Mouse (Mus musculus): ENCODE results near the gene Smad6.

Gene Smad6

GRCm38 (mm10) chr9:64022562-64023366 lies 905 bp upstream of the Smad6 start:
- intact Hi-C loops (cut with DNase I), result loop anchor here (5.0 kb wide), 1 partner anchor 105 kb away; no protein-coding TSS in a partner anchor

DNA sequence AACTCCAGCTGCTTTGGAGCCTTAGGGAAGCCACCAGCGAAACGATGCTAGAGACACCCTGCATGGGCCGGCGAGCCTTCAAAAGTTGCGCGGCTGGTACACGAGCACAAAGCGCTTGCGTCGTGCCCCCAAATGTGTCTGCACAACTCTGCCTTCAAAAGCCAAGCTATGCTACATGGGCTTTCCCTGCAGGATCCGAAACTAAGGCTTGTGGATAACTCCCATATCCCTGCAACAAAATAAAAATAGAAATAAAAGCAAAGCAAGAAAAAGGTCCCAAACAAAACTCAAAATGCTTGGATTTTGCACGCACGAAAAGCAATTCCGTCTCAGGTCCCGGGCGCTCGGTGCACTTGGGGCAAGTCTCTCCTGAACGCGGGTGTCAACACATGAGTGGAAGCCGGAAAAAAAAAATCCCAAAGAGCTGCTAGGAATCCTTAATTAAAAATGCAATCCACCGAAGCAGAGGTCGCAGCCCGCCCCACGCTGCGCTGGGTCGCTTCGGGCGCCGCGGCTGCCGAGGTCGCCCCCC lies 474 bp downstream of the Smad6 start:
- intact Hi-C loops (cut with DNase I), result loop anchor here (2.0 to 5.0 kb wide), 2 partner anchors 63 to 104 kb away; no protein-coding TSS in a partner anchor

GRCm38 (mm10) chr9:64020606-64021318 lies 1.1 kb downstream of the Smad6 start:
- intact Hi-C loops (cut with DNase I), result loop anchor here (2.0 to 5.0 kb wide), 2 partner anchors 62 to 103 kb away; no protein-coding TSS in a partner anchor

DNA sequence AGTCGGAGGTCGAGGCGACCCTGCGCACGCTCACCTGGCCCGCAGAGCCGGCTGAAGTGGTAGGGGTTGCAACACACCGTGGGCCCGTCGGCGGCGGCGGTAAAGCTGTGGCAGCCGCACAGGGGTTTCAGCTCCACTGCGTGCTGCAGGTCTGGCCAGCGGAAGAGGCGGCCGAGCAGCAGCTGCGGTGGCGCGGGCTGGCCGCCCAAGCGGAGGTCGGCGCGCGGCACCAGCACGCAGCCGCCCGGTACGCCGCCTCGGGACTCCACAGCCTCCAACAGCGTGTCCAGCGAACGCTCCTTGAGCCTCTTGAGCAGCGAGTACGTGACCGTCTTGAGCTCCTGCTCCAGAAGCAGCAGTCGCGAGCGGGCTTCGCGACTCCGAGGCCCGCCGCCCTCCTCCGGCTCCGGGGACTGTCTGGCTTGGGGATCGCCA lies 1.7 kb downstream of the Smad6 start:
- intact Hi-C loops (cut with DNase I), result loop anchor here (2.0 to 5.0 kb wide), 2 partner anchors 61 to 103 kb away; no protein-coding TSS in a partner anchor

GRCm38 (mm10) chr9:64019036-64019886 lies 2.6 kb downstream of the Smad6 start:
- intact Hi-C loops (cut with DNase I), result no loop called here

- intact Hi-C loops (cut with DNase I), result no loop called here
Observed at GRCm38 (mm10) chr9:64017861-64018793, 3.7 kb downstream of the Smad6 start.

- intact Hi-C loops (cut with DNase I), result no loop called here
Observed at GRCm38 (mm10) chr9:64016648-64017400, 5.0 kb downstream of the Smad6 start.

GRCm38 (mm10) chr9:64016092-64016491 lies 5.8 kb downstream of the Smad6 start:
- intact Hi-C loops (cut with DNase I), result no loop called here

DNA sequence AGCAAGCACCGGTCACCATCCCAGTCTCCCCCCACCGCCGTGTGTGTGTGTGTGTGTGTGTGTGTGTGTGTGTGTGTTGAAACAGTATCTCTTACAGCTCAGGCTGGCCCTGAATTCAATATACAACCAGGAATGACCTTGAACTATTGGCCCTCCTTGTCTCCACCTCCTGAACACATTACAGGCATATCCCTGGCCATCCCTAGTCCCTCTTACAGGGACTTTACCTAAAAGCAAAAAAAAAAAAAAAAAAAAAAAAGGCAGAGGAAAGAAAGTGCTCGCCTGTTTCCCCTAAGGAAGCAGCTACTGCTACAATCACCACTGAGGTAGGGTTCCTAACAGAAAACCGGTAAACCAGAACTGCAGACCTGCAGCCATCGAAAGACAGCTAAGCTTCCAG lies 7.1 kb downstream of the Smad6 start:
- intact Hi-C loops (cut with DNase I), result loop anchor here (5.0 kb wide), 1 partner anchor 38 kb away; no protein-coding TSS in a partner anchor

DNA sequence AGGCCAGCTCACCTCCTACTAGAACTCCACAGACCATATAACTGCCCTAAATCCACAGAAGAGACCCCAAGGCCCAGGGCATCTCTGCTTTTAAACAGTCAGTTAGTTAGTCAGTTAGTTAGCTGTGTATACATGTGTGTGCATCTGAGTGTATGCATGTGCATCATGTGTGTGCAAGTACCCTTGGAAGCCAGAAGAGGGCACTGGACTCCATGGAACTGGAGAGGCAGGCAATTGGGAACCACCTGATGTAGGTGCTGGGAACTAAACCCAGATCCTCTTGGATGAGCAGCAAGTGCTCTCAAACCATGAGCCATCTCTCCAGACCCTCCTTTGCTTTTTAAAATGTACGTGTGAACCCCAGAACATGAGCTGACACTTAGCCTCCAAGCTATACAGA lies 10.5 kb downstream of the Smad6 start:
- intact Hi-C loops (cut with DNase I), result loop anchor here (5.0 kb wide), 1 partner anchor 34 kb away; no protein-coding TSS in a partner anchor

- intact Hi-C loops (cut with DNase I), result no loop called here
Observed at GRCm38 (mm10) chr9:64002981-64003380, 18.9 kb downstream of the Smad6 start.

GRCm38 (mm10) chr9:64001081-64001480 lies 20.8 kb downstream of the Smad6 start:
- intact Hi-C loops (cut with DNase I), result no loop called here

DNA sequence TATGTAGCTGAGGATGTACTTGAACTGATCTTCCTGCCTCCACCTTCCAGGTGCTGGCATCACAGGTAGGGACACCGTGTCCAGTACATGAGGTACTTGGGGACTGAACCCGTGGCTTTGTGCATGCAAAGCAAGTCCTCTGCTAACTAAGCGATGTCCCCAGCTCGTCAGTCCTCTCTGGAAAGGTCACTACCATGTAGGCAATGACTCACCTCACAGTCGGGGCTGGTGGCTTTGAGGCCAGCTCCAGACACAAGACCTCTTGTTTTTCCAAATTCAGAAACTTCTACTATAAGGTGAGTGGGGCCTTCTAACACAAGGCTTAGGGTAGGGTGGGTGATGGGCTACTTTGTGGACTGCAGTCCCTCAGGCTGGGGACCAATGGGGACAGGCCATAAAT lies 21.8 kb downstream of the Smad6 start:
- intact Hi-C loops (cut with DNase I), result no loop called here

- intact Hi-C loops (cut with DNase I), result no loop called here
Observed at GRCm38 (mm10) chr9:63999194-63999593, 22.7 kb downstream of the Smad6 start.

DNA sequence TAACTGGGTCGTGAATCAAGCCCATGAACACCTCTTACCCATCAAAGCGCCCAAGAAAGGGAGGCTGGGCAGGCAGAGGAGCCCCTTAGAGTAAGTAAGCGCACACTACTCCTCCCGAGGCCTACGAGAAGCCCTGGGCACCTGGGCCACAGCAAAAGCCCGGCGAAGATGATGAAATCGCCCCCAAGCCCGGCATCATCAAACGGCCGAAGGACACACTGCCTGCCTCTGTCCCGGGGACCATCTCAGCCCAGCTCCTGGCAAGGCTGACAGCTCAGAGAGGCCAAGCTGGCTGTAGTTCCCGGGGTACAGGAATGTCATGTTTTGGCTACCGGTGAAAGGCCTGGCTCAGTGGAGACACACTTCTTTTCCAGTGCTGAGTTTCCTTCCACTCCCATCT lies 23.8 kb downstream of the Smad6 start:
- intact Hi-C loops (cut with DNase I), result no loop called here

DNA sequence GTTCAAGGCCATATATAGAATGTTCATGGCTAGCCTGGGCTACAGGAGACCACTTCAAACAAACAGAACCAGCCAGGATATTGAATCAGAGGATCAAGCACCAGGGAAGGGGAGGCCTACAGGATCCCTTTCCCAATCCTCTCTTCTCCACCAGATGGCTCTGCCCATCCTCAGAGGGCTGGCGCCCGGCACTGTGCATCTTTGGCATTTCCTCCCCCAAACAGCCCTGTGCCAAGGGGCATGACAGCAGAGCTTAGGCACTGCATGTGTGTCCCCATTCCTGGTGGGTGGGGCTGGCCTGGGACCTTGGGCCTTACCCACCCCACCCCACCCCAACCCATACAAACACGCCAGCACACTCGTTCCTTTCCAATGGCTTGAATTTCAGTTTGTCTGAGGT lies 24.4 kb downstream of the Smad6 start:
- intact Hi-C loops (cut with DNase I), result no loop called here

- intact Hi-C loops (cut with DNase I), result no loop called here
Observed at GRCm38 (mm10) chr9:63993256-63993655, 28.6 kb downstream of the Smad6 start.

- intact Hi-C loops (cut with DNase I), result no loop called here
Observed at GRCm38 (mm10) chr9:63992761-63993160, 29.1 kb downstream of the Smad6 start.

DNA sequence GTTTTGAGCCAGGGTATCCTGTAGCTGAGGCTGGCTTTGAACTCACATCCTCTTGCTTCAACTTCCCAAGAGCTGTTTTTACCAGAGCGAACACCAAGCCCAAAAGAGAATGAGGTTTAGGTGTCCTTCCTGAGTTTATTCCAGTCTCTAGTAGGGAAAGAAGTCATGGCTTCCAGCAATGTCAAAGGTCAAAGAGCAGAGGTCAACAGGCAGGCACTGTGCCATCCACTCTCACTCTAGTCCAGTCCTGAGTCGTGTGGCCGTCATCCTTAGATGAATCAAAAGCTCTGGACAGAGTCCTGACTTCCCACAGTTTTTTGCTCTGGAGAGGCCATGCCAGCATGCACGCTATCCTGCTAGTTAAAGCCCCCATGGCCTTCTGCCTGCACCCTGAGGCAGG lies 30.7 kb downstream of the Smad6 start:
- intact Hi-C loops (cut with DNase I), result no loop called here

Measured in adrenal gland (tissue).